Mouse (Mus musculus) heart, postnatal 4 days (tissue): ENCODE measurements around the gene Dcun1d5. TPM values are rescaled to one million over a fixed set of nuclear protein-coding genes. Genes with fewer than 3 reads are reported as not detected.
"Not testable (repeated sequence)": the region's sequence is repeated elsewhere in the genome, so short reads cannot be mapped to it uniquely, and the experiment has no call there.

Experiments
- DNase-seq: peaks from one replicate; pipeline ENCODE4 v3.0.0; 2021
- total RNA-seq, 2 experiments: library from RNA; stranded (reverse); gene quantifications; 2 replicates each; pipeline ENCODE4 v1.2.3; 2021

Dcun1d5 gene
- total RNA-seq = 10 to 100 TPM; 61.7 to 71.3 TPM

DNA sequence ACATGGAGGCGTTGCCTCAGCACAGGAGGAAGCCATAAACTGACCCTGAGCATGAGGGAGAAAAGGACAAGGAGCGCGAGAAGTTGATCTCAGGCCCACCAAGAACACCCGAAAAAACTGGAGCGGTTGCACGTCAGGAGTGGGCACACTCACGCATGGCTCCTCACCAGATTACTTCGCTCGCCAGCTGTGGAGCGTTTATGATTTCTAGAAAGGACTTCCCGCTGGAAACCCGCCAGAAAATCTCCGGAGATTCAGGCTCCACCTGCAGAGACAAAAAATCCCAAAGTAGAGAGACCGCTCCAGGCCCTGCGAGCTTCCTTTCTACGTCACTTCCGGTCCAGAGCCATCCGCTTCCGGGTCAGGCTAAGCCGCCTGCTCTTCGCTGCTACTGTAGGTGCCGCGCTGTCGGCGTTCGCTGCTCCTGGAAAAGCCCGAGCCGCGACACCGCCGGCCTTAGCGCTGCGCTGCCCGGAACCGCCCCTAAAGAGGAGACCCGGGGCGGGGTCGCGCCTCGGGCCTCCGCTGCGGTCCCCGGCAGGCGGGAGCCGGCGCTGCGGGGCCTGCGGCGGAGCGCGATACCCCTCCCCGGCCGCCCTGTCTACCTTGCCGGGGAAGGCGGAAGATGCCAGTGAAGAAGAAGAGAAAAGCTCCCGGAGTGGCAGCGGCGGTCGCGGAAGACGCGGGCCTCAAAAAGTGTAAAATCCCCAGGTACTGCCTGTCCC lies at the start of gene Dcun1d5, which contains the start of gene Dync2h1:
Gene Dcun1d5, plus strand, starts transcription at position 349 of the 725 bp plus-strand sequence.
Gene Dync2h1, minus strand, starts transcription at position 275 of the 725 bp plus-strand sequence.
- peak; percentile 95 for DNase-seq

- DNase-seq = no peak
Measured at GRCm38 (mm10) chr9:7154391-7154790, 29.9 kb upstream of the Dcun1d5 start.

DNA sequence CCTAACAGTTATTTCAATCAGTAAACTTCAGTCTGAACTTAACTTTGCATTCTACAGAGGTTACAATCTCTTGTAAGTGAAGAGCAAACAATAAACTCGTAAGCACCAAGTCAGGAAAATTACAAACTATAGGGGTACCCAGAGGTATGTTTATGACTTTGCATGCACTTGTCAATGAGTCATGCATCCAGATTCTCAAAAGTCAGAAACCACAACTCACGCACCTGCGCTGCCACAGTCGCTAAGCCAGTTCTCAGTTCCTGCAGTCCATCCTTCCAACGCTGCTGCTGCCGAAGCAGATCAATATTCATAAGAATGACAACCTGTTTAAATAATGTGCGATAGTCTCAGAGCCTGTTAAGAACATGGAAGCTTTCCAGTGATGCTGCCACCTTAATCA lies 25.7 kb upstream of the Dcun1d5 start:
- no peak for DNase-seq

DNA sequence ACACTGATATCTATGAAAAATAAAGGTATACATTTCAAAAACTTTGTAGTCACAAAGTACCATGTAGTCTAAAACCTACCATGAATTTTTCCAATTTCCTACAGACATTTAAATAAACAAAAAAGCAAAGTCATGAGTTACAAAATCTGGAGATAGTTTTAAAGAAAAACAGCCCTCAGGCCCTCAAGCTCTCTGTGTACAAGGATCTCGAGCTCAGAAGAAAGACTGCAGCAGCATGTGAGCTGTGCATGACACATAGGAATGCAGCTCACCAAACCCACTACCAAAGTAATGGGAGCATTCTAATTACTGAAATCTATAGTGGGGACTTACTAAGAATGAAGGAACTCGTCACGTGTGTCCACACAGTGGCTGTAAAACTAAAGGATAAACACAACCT lies 24.6 kb upstream of the Dcun1d5 start:
- DNase-seq = no peak

- DNase-seq = no peak
Measured at GRCm38 (mm10) chr9:7160688-7161087, 23.6 kb upstream of the Dcun1d5 start.

DNA sequence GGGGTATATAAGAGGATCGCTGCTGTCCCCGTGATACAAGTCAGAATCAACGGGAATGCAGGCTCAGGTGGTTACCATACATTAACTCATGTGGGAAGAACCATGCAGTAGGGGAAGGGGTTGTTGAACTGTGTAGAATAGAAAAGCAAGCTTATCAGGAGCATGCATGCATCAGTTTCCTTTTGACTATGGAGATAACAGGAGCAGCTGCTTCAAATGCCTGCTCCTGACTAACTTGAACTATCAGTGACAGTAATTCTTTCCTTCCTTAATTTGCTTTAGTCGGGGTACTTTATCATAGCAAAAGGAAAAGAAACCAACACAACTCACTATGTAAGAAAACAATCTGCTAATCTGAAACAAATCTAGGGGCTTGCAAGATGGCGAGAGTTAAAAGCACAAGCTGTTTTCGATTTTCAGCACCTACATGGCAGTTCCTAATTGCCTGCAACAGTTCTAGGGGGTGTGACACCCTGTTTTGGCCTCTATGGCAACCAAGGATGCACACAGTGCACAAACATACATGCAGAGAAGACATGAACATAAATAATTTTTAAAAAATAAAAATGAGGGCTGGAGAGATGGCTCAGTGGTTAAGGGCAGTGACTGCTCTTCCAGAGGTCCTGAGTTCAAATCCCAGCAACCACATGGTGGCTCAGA lies 16.9 kb upstream of the Dcun1d5 start:
- DNase-seq = no peak

DNA sequence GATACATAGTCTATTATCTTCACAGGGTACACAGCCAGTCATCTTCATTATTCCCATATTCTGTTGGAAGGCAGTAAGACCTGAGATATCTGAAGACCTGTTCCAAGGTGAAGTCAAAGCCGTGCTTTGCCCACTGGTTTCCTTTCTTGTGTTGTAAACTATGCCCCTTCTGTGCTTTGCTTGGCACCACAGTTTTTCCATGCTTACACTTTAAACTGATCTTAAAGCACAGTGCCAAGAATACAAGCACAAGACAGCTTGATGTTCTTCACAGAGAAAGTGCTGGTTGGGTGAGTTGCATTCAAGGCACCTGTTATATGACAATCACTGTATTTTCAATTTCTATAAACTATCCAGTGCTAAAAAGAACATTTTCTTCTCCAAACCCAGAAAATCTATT lies 10.6 kb upstream of the Dcun1d5 start:
- no peak for DNase-seq

- DNase-seq = peak; percentile 84
Measured at GRCm38 (mm10) chr9:7176618-7177610, 7.4 kb upstream of the Dcun1d5 start.

DNA sequence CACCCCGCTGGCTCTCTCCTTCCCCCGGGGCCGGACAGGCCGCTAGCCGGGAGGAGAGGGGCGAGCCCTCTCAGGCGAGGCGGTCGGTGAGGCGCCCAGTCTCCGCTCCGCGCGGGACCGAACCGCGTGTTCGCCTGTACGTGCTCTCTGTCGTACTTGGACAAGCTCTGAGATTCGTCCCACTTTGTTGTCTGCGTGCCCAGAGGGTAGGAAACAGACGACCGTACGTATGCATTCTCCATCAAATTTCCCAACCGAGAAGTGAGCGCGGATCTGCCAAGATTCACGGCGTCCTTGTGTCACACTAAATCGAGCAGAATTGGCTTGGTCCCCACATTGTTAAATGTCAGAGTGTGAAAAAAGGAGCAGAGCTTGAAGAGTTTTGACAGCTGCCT lies 574 bp downstream of the Dcun1d5 start:
- DNase-seq = no peak

- DNase-seq = not testable (repeated sequence)
Measured at GRCm38 (mm10) chr9:7190694-7191093, 6.4 kb downstream of the Dcun1d5 start.

- peak; percentile 26 for DNase-seq
Measured at GRCm38 (mm10) chr9:7216240-7216639, 31.9 kb downstream of the Dcun1d5 start.

GRCm38 (mm10) chr9:7221024-7221423 lies 36.7 kb downstream of the Dcun1d5 start:
- peak; percentile 7 for DNase-seq

DNA sequence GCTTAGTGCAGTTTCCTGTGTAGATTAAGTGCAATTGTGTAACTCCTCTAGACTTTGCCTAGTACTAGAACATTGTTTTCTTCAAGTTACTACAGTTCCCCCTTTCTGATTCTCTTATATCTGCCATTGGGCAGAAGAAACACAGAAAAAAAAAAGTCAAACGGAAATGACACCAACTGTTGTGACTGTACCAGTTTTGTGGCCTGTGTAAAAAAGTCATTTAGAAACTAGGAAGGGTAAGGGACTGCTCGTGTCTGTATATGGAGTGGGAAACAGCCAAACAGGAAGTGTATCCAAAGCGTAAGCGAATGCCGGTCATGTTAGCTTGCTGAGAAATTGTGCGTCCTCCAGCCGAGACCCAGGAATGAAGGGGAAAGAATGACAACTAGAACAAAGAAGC lies 37.1 kb downstream of the Dcun1d5 start:
- DNase-seq = no peak

GRCm38 (mm10) chr9:7238619-7239018 lies 54.3 kb downstream of the Dcun1d5 start:
- DNase-seq = no peak

DNA sequence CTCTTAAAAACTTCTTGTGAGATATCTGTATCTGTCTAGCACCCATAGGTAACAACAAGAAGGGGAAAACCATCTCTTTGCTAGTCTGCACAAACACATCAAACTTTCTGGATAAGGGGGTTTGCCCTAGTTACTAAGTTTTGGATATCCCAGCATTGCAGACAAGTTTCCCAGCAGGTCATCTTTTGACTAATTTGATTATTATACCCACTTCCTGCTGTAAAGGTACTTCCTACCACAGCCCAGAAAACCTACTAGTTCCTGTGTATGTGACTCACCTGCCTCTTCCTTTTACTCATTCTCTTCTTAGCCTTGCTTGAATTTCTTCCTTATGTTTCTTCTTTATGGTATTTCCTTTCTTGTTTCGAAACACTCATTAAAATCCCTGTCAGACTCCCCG lies 55.6 kb downstream of the Dcun1d5 start:
- DNase-seq = no peak

DNA sequence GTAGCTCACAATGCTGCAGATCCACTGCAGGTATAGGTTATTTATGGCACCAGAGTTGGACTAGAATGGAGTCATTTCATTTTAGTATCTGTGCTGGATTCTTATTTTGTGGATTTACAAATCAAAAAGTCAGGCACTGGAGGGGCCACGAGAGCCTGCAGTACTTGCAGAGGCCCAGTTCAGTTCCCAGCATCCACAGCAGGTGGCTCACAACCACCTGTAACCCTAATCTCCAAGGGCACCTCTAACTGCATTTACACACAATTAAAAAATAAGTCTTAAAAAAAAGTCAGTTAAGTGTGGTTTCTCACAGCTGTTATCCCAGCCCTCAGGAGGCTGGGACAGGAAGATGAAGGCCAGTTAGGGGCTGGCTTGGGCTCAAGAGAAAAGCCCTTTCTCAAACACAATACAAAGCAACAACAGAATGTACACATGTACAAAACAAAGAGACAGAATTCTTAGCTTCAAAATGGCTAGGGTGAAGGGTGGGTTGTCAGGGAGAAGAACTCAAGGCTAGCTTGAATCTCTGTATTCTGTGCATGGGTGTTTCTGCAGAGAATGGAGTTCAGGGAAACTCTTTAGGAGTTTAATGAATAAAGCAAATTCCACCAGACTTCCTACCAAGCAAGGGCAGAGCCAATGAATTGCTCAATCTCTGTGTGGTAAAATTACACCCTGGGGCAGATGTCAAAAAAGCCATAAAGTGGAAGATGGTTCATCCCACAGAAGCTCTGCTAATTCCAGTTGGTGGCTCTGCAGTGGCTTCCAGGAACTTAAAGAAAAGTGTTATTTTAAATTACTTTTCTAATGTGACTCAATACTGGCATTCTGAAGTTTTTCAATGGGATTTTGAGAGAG lies 68.7 kb downstream of the Dcun1d5 start:
- no peak for DNase-seq

Other genes starting within 250 kb of the Dcun1d5 start
- 1 to 10 TPM; 4.4 to 5.6 TPM for gene Dync2h1, start 74 bp upstream of the Dcun1d5 start, total RNA-seq
- under 1 TPM in 1 of 2 experiments, not detected in 1; 0.10 TPM for gene Mmp13, start 88.0 kb downstream of the Dcun1d5 start, total RNA-seq
- gene Mmp12, start 159.9 kb downstream of the Dcun1d5 start, total RNA-seq = under 1 TPM; 0.29 to 0.32 TPM
- not detected for gene Mmp1b, start 203.5 kb downstream of the Dcun1d5 start, total RNA-seq